Mouse (Mus musculus) heart, postnatal 14 days (tissue): ENCODE data around the gene Samd4b. TPM values are rescaled to one million over a fixed set of nuclear protein-coding genes. Genes with fewer than 3 reads are reported as not detected.
"Not testable (repeated sequence)": the region's sequence is repeated elsewhere in the genome, so short reads cannot be mapped to it uniquely, and the experiment has no call there.

Experiments used
- DNase-seq, 2 experiments: peaks; one replicate each; pipeline ENCODE4 v3.0.0; 2021 to 2022
- intact Hi-C: fragments of 180-260 bp; cut with DNase I; formaldehyde crosslinking; loops from one replicate; pipeline ENCODE4 v1.15.1; 2025
- total RNA-seq, 2 experiments: library from RNA; stranded (reverse); gene quantifications; 2 replicates each; pipeline ENCODE4 v1.2.3; 2021

Gene Samd4b
- total RNA-seq, 2 experiments from 2014 or later = 32.1 to 32.4 TPM

- peak; percentile 66 to 78 for DNase-seq
- intact Hi-C loops = loop anchor here (1.0 kb wide), 1 partner anchor 33 kb away; no protein-coding TSS in a partner anchor
Measured at GRCm38 (mm10) chr7:28568253-28568652, 29.7 kb downstream of the Samd4b start.

- DNase-seq = no peak
- intact Hi-C loops = no loop called here
Measured at GRCm38 (mm10) chr7:28567539-28567938, 30.4 kb downstream of the Samd4b start.

GRCm38 (mm10) chr7:28565407-28565806, 32.5 kb downstream of the Samd4b start:
- intact Hi-C loops = no loop called here
- DNase-seq = no peak

- intact Hi-C loops = no loop called here
- no peak for DNase-seq
Measured at GRCm38 (mm10) chr7:28562951-28563350, 35.0 kb downstream of the Samd4b start.

GRCm38 (mm10) chr7:28562371-28562770, 35.6 kb downstream of the Samd4b start:
- intact Hi-C loops = no loop called here
- no peak for DNase-seq

GRCm38 (mm10) chr7:28561967-28562366, 36.0 kb downstream of the Samd4b start:
- intact Hi-C loops = no loop called here
- DNase-seq = no peak

- DNase-seq = no peak
- intact Hi-C loops = no loop called here
Measured at GRCm38 (mm10) chr7:28560856-28561255, 37.1 kb downstream of the Samd4b start.

- DNase-seq = peak; percentile 64 to 69
- intact Hi-C loops = no loop called here
Measured at GRCm38 (mm10) chr7:28558486-28558885, 39.5 kb downstream of the Samd4b start.

GRCm38 (mm10) chr7:28557708-28558107, 40.2 kb downstream of the Samd4b start:
- intact Hi-C loops = no loop called here
- no peak for DNase-seq

- intact Hi-C loops = no loop called here
- DNase-seq = no peak
Measured at GRCm38 (mm10) chr7:28557069-28557468, 40.9 kb downstream of the Samd4b start.

GRCm38 (mm10) chr7:28555939-28556535, 41.9 kb downstream of the Samd4b start:
- DNase-seq = no peak
- intact Hi-C loops = no loop called here

GRCm38 (mm10) chr7:28553076-28553475, 44.9 kb downstream of the Samd4b start:
- no peak for DNase-seq
- intact Hi-C loops = no loop called here

- DNase-seq = no peak
- intact Hi-C loops = no loop called here
Measured at GRCm38 (mm10) chr7:28547628-28548027, 50.3 kb downstream of the Samd4b start.

- intact Hi-C loops = no loop called here
Measured at GRCm38 (mm10) chr7:28547154-28547553, 50.8 kb downstream of the Samd4b start, which contains the start of gene Nccrp1. TSS of gene Nccrp1 (minus strand) at chr7:28547254.

GRCm38 (mm10) chr7:28546649-28547048, 51.3 kb downstream of the Samd4b start:
- no peak for DNase-seq
- intact Hi-C loops = no loop called here

More at GRCm38 (mm10) chr7:28547154-28547553, 50.8 kb downstream of the Samd4b start, which contains the start of gene Nccrp1:
- no peak for DNase-seq

- DNase-seq = no peak
- intact Hi-C loops = no loop called here
Measured at GRCm38 (mm10) chr7:28545891-28546210, 52.1 kb downstream of the Samd4b start.

GRCm38 (mm10) chr7:28545048-28545890, 52.7 kb downstream of the Samd4b start:
- intact Hi-C loops = no loop called here
- DNase-seq = no peak

GRCm38 (mm10) chr7:28544051-28544601, 53.8 kb downstream of the Samd4b start:
- intact Hi-C loops = no loop called here
- DNase-seq = no peak

- intact Hi-C loops = no loop called here
- DNase-seq = no peak
Measured at GRCm38 (mm10) chr7:28540526-28540925, 57.4 kb downstream of the Samd4b start, which contains the start of gene Sycn. TSS of gene Sycn (plus strand) at chr7:28540885.

GRCm38 (mm10) chr7:28538886-28539285, 59.1 kb downstream of the Samd4b start:
- intact Hi-C loops = not testable (repeated sequence)

GRCm38 (mm10) chr7:28532005-28532404, 65.9 kb downstream of the Samd4b start:
- intact Hi-C loops = no loop called here
- no peak for DNase-seq

More at GRCm38 (mm10) chr7:28538886-28539285, 59.1 kb downstream of the Samd4b start:
- not testable (repeated sequence) for DNase-seq
